27 mouse cellular contexts compared by ENCODE assay signal in the genomic region with DNA sequence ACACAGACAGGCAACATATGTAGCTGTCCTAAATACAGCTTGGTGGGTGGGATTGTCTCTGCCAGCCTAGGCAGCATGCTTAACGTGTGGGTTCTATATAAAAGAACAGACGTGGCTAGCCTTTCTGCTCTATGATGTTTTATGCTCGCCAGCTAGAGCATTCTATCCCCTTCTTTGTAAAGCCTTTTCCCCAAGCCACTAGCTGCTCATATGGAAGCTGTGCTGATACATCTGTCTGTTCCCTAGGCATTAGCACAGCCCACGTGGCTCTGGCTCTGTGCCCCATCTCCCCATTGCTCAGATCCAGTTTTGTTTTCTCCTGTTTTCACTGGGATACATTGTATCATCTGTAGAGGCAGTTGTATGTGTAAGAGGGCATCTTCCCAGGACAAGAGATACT.
DNase-seq lines count a peak whose midpoint lies in the region; ATAC-seq lines count a peak whose summit lies in the region.
"Had no signal": no experiment of that assay in that cellular context is flagged by ENCODE, and none has a peak within 500 bp of the region (broad histone marks: within the 10 kb centered on the region; RNA-seq: fewer than 3 reads in every experiment).

No protein-coding gene starts in this region.

- H3K4me1 ChIP-seq in intestine, embryonic 14.5 days (replicated peaks; ENCODE audit: control insufficient read depth, insufficient read depth, low read length): no peaks in the 10 kb centered on the region
- H3K4me1 ChIP-seq in intestine, embryonic 16.5 days (ENCODE audit: control insufficient read depth, insufficient read depth, low read length): no peaks in the 10 kb centered on the region
- H3K4me1 ChIP-seq: embryonic facial prominence, embryonic 10.5 days; hindbrain, embryonic 10.5 days; limb, embryonic 12.5 days; midbrain, embryonic 12.5 days had no signal

- no peaks in the 10 kb centered on the region for H3K27me3 ChIP-seq in intestine, embryonic 14.5 days (replicated peaks; ENCODE audit: control insufficient read depth, insufficient read depth, low read length)
- no peaks in the 10 kb centered on the region for H3K27me3 ChIP-seq in intestine, embryonic 16.5 days (replicated peaks; ENCODE audit: control insufficient read depth, insufficient read depth, low read length)
- H3K27me3 ChIP-seq: CH12.LX; limb, embryonic 12.5 days; midbrain, embryonic 12.5 days; Patski had no signal

- no peaks in the 10 kb centered on the region for H3K9me3 ChIP-seq in intestine, embryonic 14.5 days (ENCODE audit: control insufficient read depth, low read length)
- no peaks in the 10 kb centered on the region for H3K9me3 ChIP-seq in intestine, embryonic 16.5 days (ENCODE audit: control insufficient read depth, low read length)
- H3K9me3 ChIP-seq: embryonic facial prominence, embryonic 10.5 days; hindbrain, embryonic 10.5 days; limb, embryonic 12.5 days; midbrain, embryonic 12.5 days had no signal

- peak; percentile 36 for DNase-seq in intestine, embryonic 14.5 days (ENCODE audit: low spot score)
- DNase-seq in right cerebral cortex, adult 18-20 months: peak; percentile 63
- no peak for DNase-seq in right cerebral cortex, postnatal 4 days
- DNase-seq in layer of hippocampus, postnatal 36 days: peak; percentile 40
- no peak for DNase-seq in spleen, postnatal 14 days (ENCODE audit: low spot score in 2 of 2)
- DNase-seq: adrenal gland, postnatal 36 days; B cell, adult 2 months; cerebellum, adult 11 months; cerebellum, adult 9-11 months; forebrain, postnatal 0 days; kidney, postnatal 25 days; liver, postnatal 0 days; lung, postnatal 10 days; thymus, postnatal 36 days had no signal

- no peak overlapping the region for H3K4me2 ChIP-seq in intestine, embryonic 14.5 days (ENCODE audit: low read length)
- no peak overlapping the region for H3K4me2 ChIP-seq in intestine, embryonic 16.5 days (ENCODE audit: low read depth, low read length)
- H3K4me2 ChIP-seq: heart, embryonic 11.5 days; limb, embryonic 12.5 days; liver, embryonic 11.5 days; midbrain, embryonic 12.5 days had no signal

- no peak overlapping the region for H3K4me3 ChIP-seq in intestine, embryonic 14.5 days (ENCODE audit: low read depth, low read length)
- H3K4me3 ChIP-seq in intestine, embryonic 16.5 days (ENCODE audit: low read length): no peak overlapping the region
- H3K4me3 ChIP-seq: embryonic facial prominence, embryonic 10.5 days; hindbrain, embryonic 10.5 days; limb, embryonic 12.5 days; midbrain, embryonic 12.5 days had no signal

- no peak for ATAC-seq in intestine, embryonic 14.5 days (replicated peaks; ENCODE audit: low FRiP score, low TSS enrichment, low read depth)
- no peak for ATAC-seq in intestine, embryonic 16.5 days
- no peak for ATAC-seq in megakaryocyte, adult 5-6 weeks (ENCODE audit: poor library complexity, severe bottlenecking)
- ATAC-seq: forebrain, postnatal 0 days; hindbrain, embryonic 16.5 days; intestine, postnatal 0 days; liver, postnatal 0 days; Patski had no signal

- WGBS in intestine, embryonic 14.5 days: 89% methylated on average over 4 of the region's 4 CpGs
- 80% methylated on average over 4 of the region's 4 CpGs for WGBS in intestine, embryonic 16.5 days

- no peak overlapping the region for H3K9ac ChIP-seq in intestine, embryonic 14.5 days (ENCODE audit: low read length)
- H3K9ac ChIP-seq in intestine, embryonic 16.5 days (ENCODE audit: low read depth, low read length): no peak overlapping the region
- H3K9ac ChIP-seq: forebrain, postnatal 0 days; limb, embryonic 12.5 days; liver, postnatal 0 days; midbrain, embryonic 12.5 days had no signal

- H3K27ac ChIP-seq in intestine, embryonic 14.5 days (ENCODE audit: low read depth): no peak overlapping the region
- H3K27ac ChIP-seq in intestine, embryonic 16.5 days (ENCODE audit: low read length): no peak overlapping the region
- H3K27ac ChIP-seq: embryonic facial prominence, embryonic 10.5 days; hindbrain, embryonic 10.5 days; limb, embryonic 12.5 days; midbrain, embryonic 12.5 days had no signal

- H3K36me3 ChIP-seq in intestine, embryonic 14.5 days (ENCODE audit: control insufficient read depth, insufficient read depth, low read length): no peaks in the 10 kb centered on the region
- H3K36me3 ChIP-seq in intestine, embryonic 16.5 days (ENCODE audit: control insufficient read depth, insufficient read depth, low read length): no peaks in the 10 kb centered on the region
- H3K36me3 ChIP-seq: embryonic facial prominence, embryonic 10.5 days; G1E; hindbrain, embryonic 10.5 days; limb, embryonic 12.5 days; midbrain, embryonic 12.5 days had no signal

Comparison
In these comparisons a context has a peak if more than half of its experiments do, and no peak if none do; other contexts are left out.
1. DNase-seq: peak in intestine, embryonic 14.5 days (single experiment), right cerebral cortex, adult 18-20 months (single experiment) and layer of hippocampus, postnatal 36 days (2 of 2); none in right cerebral cortex, postnatal 4 days (single experiment) and spleen, postnatal 14 days (0 of 2).